Mouse (Mus musculus): ENCODE measurements around the gene Qpct. TPM values are rescaled to one million over a fixed set of nuclear protein-coding genes. Genes with fewer than 3 reads are reported as not detected.

Gene Qpct
- polyA plus RNA-seq (2017; shearing (Covaris generic)): 1 to 10 TPM; 2.1 to 3.7 TPM

GRCm38 (mm10) chr17:79051606-79052005, at the start of gene Qpct:
Gene Qpct, plus strand, starts transcription at chr17:79051906.
- ATAC-seq: no peak

GRCm38 (mm10) chr17:79013625-79014024, 38.1 kb upstream of the Qpct start:
- no peak for ATAC-seq

- no peak for ATAC-seq
These were observed 36.6 kb upstream of the Qpct start for GRCm38 (mm10) chr17:79014911-79015685.

- ATAC-seq: peak; percentile 25
These were observed 35.9 kb upstream of the Qpct start for GRCm38 (mm10) chr17:79015831-79016230.

- no peak for ATAC-seq
These were observed 33.3 kb upstream of the Qpct start for GRCm38 (mm10) chr17:79018422-79018821.

- no peak for ATAC-seq
These were observed 31.9 kb upstream of the Qpct start for GRCm38 (mm10) chr17:79019726-79020207.

GRCm38 (mm10) chr17:79020208-79020983, 31.3 kb upstream of the Qpct start, which contains the start of gene Prkd3:
Gene Prkd3, minus strand, starts transcription at chr17:79020816.
- ATAC-seq: peak; percentile 41

- ATAC-seq: peak; percentile 25
These were observed 30.7 kb upstream of the Qpct start for GRCm38 (mm10) chr17:79020984-79021335.

GRCm38 (mm10) chr17:79022746-79023145, 29.0 kb upstream of the Qpct start:
- ATAC-seq: no peak

- no peak for ATAC-seq
These were observed 27.2 kb upstream of the Qpct start for GRCm38 (mm10) chr17:79024544-79024943.

GRCm38 (mm10) chr17:79029226-79029625, 22.5 kb upstream of the Qpct start:
- no peak for ATAC-seq

- ATAC-seq: no peak
These were observed 20.1 kb upstream of the Qpct start for GRCm38 (mm10) chr17:79031569-79031968.

- ATAC-seq: no peak
These were observed 18.9 kb upstream of the Qpct start for GRCm38 (mm10) chr17:79032782-79033181.

- no peak for ATAC-seq
These were observed 12.0 kb upstream of the Qpct start for GRCm38 (mm10) chr17:79039660-79040059.

GRCm38 (mm10) chr17:79043705-79044104, 8.0 kb upstream of the Qpct start:
- ATAC-seq: no peak

GRCm38 (mm10) chr17:79052088-79052812, 544 bp downstream of the Qpct start:
- ATAC-seq: peak; percentile 68

- no peak for ATAC-seq
These were observed 6.6 kb downstream of the Qpct start for GRCm38 (mm10) chr17:79058271-79058670.

- ATAC-seq: no peak
These were observed 8.5 kb downstream of the Qpct start for GRCm38 (mm10) chr17:79060221-79060620.

- no peak for ATAC-seq
These were observed 12.5 kb downstream of the Qpct start for GRCm38 (mm10) chr17:79064250-79064649.

GRCm38 (mm10) chr17:79068581-79068980, 16.9 kb downstream of the Qpct start:
- ATAC-seq: no peak

GRCm38 (mm10) chr17:79069019-79069418, 17.3 kb downstream of the Qpct start:
- no peak for ATAC-seq

GRCm38 (mm10) chr17:79069766-79070480, 18.2 kb downstream of the Qpct start:
- ATAC-seq: no peak

Measured in activated CD4-positive, CD25-positive, alpha-beta regulatory T cell, adult 4 months (primary cell).